Mouse (Mus musculus) stomach, postnatal 0 days (tissue): Measurements from ENCODE around the gene Tmem252.

Experiments
- CTCF ChIP-seq: IDR thresholded peaks from 2 replicates; pipeline ENCODE4 v1.5.1; 2016; ENCODE audit warnings: antibody characterized with exemption, low read depth, mild to moderate bottlenecking, moderate library complexity
- EP300 ChIP-seq: optimal IDR thresholded peaks from 2 replicates; pipeline ENCODE3; 2016; ENCODE audit warnings: antibody characterized with exemption

GRCm38 (mm10) chr19:24703680-24704079, 29.9 kb downstream of the Tmem252 start:
- TF ChIP-seq EP300 (no peak), CTCF (no peak)
